Mouse (Mus musculus) inflammation-experienced regulatory T-cells, adult 6 months (primary cell): Measurements from ENCODE around the gene Otop2. TPM values are rescaled to one million over a fixed set of nuclear protein-coding genes. Genes with fewer than 3 reads are reported as not detected.

ENCODE experiments used
- polyA plus RNA-seq, 3 experiments: library from polyadenylated mRNA; unstranded; fragments of 100-300 nt; shearing (Covaris generic); gene quantifications; one replicate each; pipeline ENCODE4 v1.2.1; 2017

Gene Otop2
- polyA plus RNA-seq, 3 experiments from 2014 or later: not detected

Other genes with a start within 250 kb of the Otop2 start
- under 1 TPM in 1 of 3 experiments, not detected in 2; 0.34 TPM for gene Cd300e, start 245.0 kb upstream of the Otop2 start, polyA plus RNA-seq
- 100 to 1,000 TPM; 106 to 231 (median 206) TPM for gene Rab37, start 215.7 kb upstream of the Otop2 start, polyA plus RNA-seq
- gene Cd300lf, start 173.2 kb upstream of the Otop2 start, polyA plus RNA-seq: 1 to 10 TPM; 1.4 to 1.6 (median 1.5) TPM
- 100 to 1,000 TPM; 137 to 172 (median 165) TPM for gene Slc9a3r1, start 143.8 kb upstream of the Otop2 start, polyA plus RNA-seq
- gene Tmem104, start 119.7 kb upstream of the Otop2 start, polyA plus RNA-seq: 10 to 100 TPM in 1 of 3 experiments, 1 to 10 TPM in 2; 9.2 to 10.6 (median 9.8) TPM
- 10 to 100 TPM; 14.2 to 21.0 (median 15.1) TPM for gene Nat9, start 119.3 kb upstream of the Otop2 start, polyA plus RNA-seq
- gene Grin2c, start 39.9 kb upstream of the Otop2 start, polyA plus RNA-seq: not detected
- gene Fdxr, start 30.1 kb upstream of the Otop2 start, polyA plus RNA-seq: 10 to 100 TPM; 20.6 to 26.2 (median 23.7) TPM
- gene Fads6, start 9.5 kb upstream of the Otop2 start, polyA plus RNA-seq: 1 to 10 TPM in 1 of 3 experiments, under 1 TPM in 2; 0.62 to 1.1 (median 0.78) TPM
- not detected for gene Ush1g, start 14.9 kb downstream of the Otop2 start, polyA plus RNA-seq
- not detected for gene Otop3, start 27.6 kb downstream of the Otop2 start, polyA plus RNA-seq
- 1 to 10 TPM; 1.9 to 3.4 (median 2.6) TPM for gene Hid1, start 60.6 kb downstream of the Otop2 start, polyA plus RNA-seq
- not detected for gene Cdr2l, start 74.8 kb downstream of the Otop2 start, polyA plus RNA-seq
- 100 to 1,000 TPM; 173 to 208 (median 179) TPM for gene Mrpl58, start 96.6 kb downstream of the Otop2 start, polyA plus RNA-seq
- 100 to 1,000 TPM; 696 to 777 (median 721) TPM for gene Atp5h, start 112.8 kb downstream of the Otop2 start, polyA plus RNA-seq
- gene Kctd2, start 113.0 kb downstream of the Otop2 start, polyA plus RNA-seq: 10 to 100 TPM in 2 of 3 experiments, 1 to 10 TPM in 1; 5.6 to 15.7 (median 14.9) TPM
- gene Trim80, start 133.4 kb downstream of the Otop2 start, polyA plus RNA-seq: not detected
- gene Slc16a5, start 155.3 kb downstream of the Otop2 start, polyA plus RNA-seq: 1 to 10 TPM; 1.1 to 3.5 (median 2.8) TPM
- gene Armc7, start 168.5 kb downstream of the Otop2 start, polyA plus RNA-seq: 10 to 100 TPM; 68.2 to 95.6 (median 70.3) TPM
- 100 to 1,000 TPM; 242 to 269 (median 245) TPM for gene Nt5c, start 184.7 kb downstream of the Otop2 start, polyA plus RNA-seq
- gene Jpt1, start 207.2 kb downstream of the Otop2 start, polyA plus RNA-seq: 100 to 1,000 TPM; 619 to 638 (median 633) TPM
- 100 to 1,000 TPM; 668 to 906 (median 737) TPM for gene Sumo2, start 229.1 kb downstream of the Otop2 start, polyA plus RNA-seq